Mouse (Mus musculus) MEL (cell line): ENCODE data around the gene Commd2. TPM values are rescaled to one million over a fixed set of nuclear protein-coding genes. Genes with fewer than 3 reads are reported as not detected.

Experiments used
- DNase-seq: peaks from one replicate; pipeline ENCODE4 v3.0.0; 2011; ENCODE audit warnings: low read depth, low spot score
- H3K27ac ChIP-seq: 2 replicates; pipeline ENCODE4 v1.5.1; 2012; ENCODE audit warnings: low read depth, mild to moderate bottlenecking, control low read depth, low read length, moderate library complexity; ENCODE audit not compliant: control insufficient read depth
- H3K27me3 ChIP-seq, 2 experiments: fragments of 150-350 bp in 1 of 2; sonication (generic) in 1 of 2; 2 replicates each; pipeline ENCODE4 v1.6.1; 2012; ENCODE audit warnings: low read length in 2 of 2, mild to moderate bottlenecking in 2 of 2, improper control_type of control experiment in 1 of 2, moderate library complexity in 1 of 2; ENCODE audit not compliant: insufficient read depth in 2 of 2, control insufficient read depth in 1 of 2
- H3K36me3 ChIP-seq, 2 experiments: 2 replicates each; pipeline ENCODE4 v1.6.1; 2012 to 2014; ENCODE audit warnings: low read length in 2 of 2, improper control_type of control experiment in 1 of 2, inconsistent platforms in 1 of 2, mild to moderate bottlenecking in 1 of 2; ENCODE audit not compliant: insufficient read depth in 2 of 2, control insufficient read depth in 1 of 2
- H3K4me1 ChIP-seq, 2 experiments: fragments of 150-350 bp in 1 of 2; sonication (generic) in 1 of 2; 2 replicates each; pipeline ENCODE4 v1.6.1; 2012; ENCODE audit warnings: low read length in 2 of 2, improper control_type of control experiment in 1 of 2, mild to moderate bottlenecking in 1 of 2; ENCODE audit not compliant: insufficient read depth in 2 of 2, control insufficient read depth in 1 of 2
- H3K4me3 ChIP-seq, 2 experiments: fragments of 150-350 bp in 1 of 2; sonication (generic) in 1 of 2; 2 replicates each; pipeline ENCODE4 v1.5.1; 2012; ENCODE audit warnings: low read depth in 2 of 2, low read length in 2 of 2, mild to moderate bottlenecking in 2 of 2, moderate library complexity in 2 of 2, control low read depth in 1 of 2, improper control_type of control experiment in 1 of 2; ENCODE audit not compliant: control insufficient read depth in 1 of 2, insufficient read depth in 1 of 2
- H3K79me2 ChIP-seq: 2 replicates; pipeline ENCODE4 v1.6.1; 2012; ENCODE audit warnings: mild to moderate bottlenecking, low read length, moderate library complexity; ENCODE audit not compliant: control insufficient read depth, poor library complexity, insufficient read depth
- H3K9ac ChIP-seq: 2 replicates; pipeline ENCODE4 v1.6.1; 2012; ENCODE audit warnings: low read depth, mild to moderate bottlenecking, control low read depth, low read length, moderate library complexity; ENCODE audit not compliant: control insufficient read depth, poor library complexity, severe bottlenecking
- H3K9me3 ChIP-seq: fragments of 150-350 bp; sonication (generic); replicated peaks from 2 replicates; pipeline ENCODE4 v1.6.1; 2012; ENCODE audit warnings: mild to moderate bottlenecking, low read length, improper control_type of control experiment, moderate library complexity; ENCODE audit not compliant: insufficient read depth
- BHLHE40 ChIP-seq: IDR thresholded peaks from 2 replicates; pipeline ENCODE4 v1.6.1; 2012; ENCODE audit warnings: low read depth, mild to moderate bottlenecking, inconsistent platforms, low read length, improper control_type of control experiment, borderline replicate concordance
- CHD1 ChIP-seq: IDR thresholded peaks from 2 replicates; pipeline ENCODE4 v1.6.1; 2012; ENCODE audit warnings: low read depth, mild to moderate bottlenecking, inconsistent platforms, low read length, improper control_type of control experiment
- CHD2 ChIP-seq: IDR thresholded peaks from 2 replicates; pipeline ENCODE4 v1.6.1; 2011; ENCODE audit warnings: low read length, improper control_type of control experiment
- CTCF ChIP-seq, 3 experiments: IDR thresholded peaks in 2 of 3; conservative IDR thresholded peaks in 1 of 3; 2 replicates each; pipeline ENCODE4 v1.5.1; 2011 to 2012; ENCODE audit warnings: low read length in 3 of 3, low read depth in 2 of 3, mild to moderate bottlenecking in 2 of 3, improper control_type of control experiment in 1 of 3, inconsistent platforms in 1 of 3, mixed read lengths in 1 of 3, moderate library complexity in 1 of 3; ENCODE audit not compliant: control insufficient read depth in 1 of 3, insufficient read depth in 1 of 3, poor library complexity in 1 of 3, severe bottlenecking in 1 of 3
- ETS1 ChIP-seq: IDR thresholded peaks from 2 replicates; pipeline ENCODE4 v1.6.1; 2012; ENCODE audit warnings: low read depth, mild to moderate bottlenecking, inconsistent platforms, low read length, improper control_type of control experiment, moderate library complexity
- GABPA ChIP-seq: IDR thresholded peaks from 2 replicates; pipeline ENCODE4 v1.6.1; 2012; ENCODE audit warnings: low read depth, mild to moderate bottlenecking, inconsistent platforms, low read length, improper control_type of control experiment, moderate library complexity
- GATA1 ChIP-seq: IDR thresholded peaks from 2 replicates; pipeline ENCODE4 v1.6.1; 2011; ENCODE audit warnings: low read depth, low read length, improper control_type of control experiment
- MAZ ChIP-seq: IDR thresholded peaks from 2 replicates; pipeline ENCODE4 v1.6.1; 2012; ENCODE audit warnings: low read depth, mild to moderate bottlenecking, inconsistent platforms, low read length, improper control_type of control experiment
- MXI1 ChIP-seq: IDR thresholded peaks from 2 replicates; pipeline ENCODE4 v1.6.1; 2011; ENCODE audit warnings: mild to moderate bottlenecking, low read depth, low read length, improper control_type of control experiment
- NELFE ChIP-seq: IDR thresholded peaks from 2 replicates; pipeline ENCODE4 v1.6.1; 2011; ENCODE audit warnings: low read depth, low read length, improper control_type of control experiment
- POLR2A ChIP-seq, 2 experiments: IDR thresholded peaks; 2 replicates each; pipeline ENCODE4 v1.6.1; 2011 to 2012; ENCODE audit warnings: low read length in 2 of 2, mild to moderate bottlenecking in 2 of 2, control low read depth in 1 of 2, improper control_type of control experiment in 1 of 2, low read depth in 1 of 2, moderate library complexity in 1 of 2; ENCODE audit not compliant: control insufficient read depth in 1 of 2, insufficient read depth in 1 of 2, poor library complexity in 1 of 2
- POLR2AphosphoS5 ChIP-seq: IDR thresholded peaks from 2 replicates; pipeline ENCODE4 v1.6.1; 2012; ENCODE audit warnings: low read depth, borderline replicate concordance, mild to moderate bottlenecking, inconsistent platforms, low read length, moderate library complexity, mixed read lengths
- RAD21 ChIP-seq: IDR thresholded peaks from 2 replicates; pipeline ENCODE4 v1.6.1; 2011; ENCODE audit warnings: mild to moderate bottlenecking, low read depth, low read length, improper control_type of control experiment
- SMC3 ChIP-seq: IDR thresholded peaks from 2 replicates; pipeline ENCODE4 v1.6.1; 2011; ENCODE audit warnings: low read depth, low read length, improper control_type of control experiment
- TAL1 ChIP-seq: IDR thresholded peaks from 2 replicates; pipeline ENCODE4 v1.6.1; 2012; ENCODE audit warnings: mild to moderate bottlenecking, inconsistent platforms, low read length, moderate library complexity, mixed read lengths
- TBP ChIP-seq: IDR thresholded peaks from 2 replicates; pipeline ENCODE4 v1.8.0; 2011; ENCODE audit warnings: low read depth, low read length, improper control_type of control experiment
- USF1 ChIP-seq: IDR thresholded peaks from 2 replicates; pipeline ENCODE4 v1.6.1; 2014; ENCODE audit warnings: low read depth, mild to moderate bottlenecking, inconsistent platforms, low read length, improper control_type of control experiment, moderate library complexity
- ZC3H11A ChIP-seq: IDR thresholded peaks from 2 replicates; pipeline ENCODE4 v1.6.1; 2012; ENCODE audit warnings: low read depth, mild to moderate bottlenecking, inconsistent platforms, low read length, improper control_type of control experiment
- ZKSCAN1 ChIP-seq: IDR thresholded peaks from 2 replicates; pipeline ENCODE4 v1.6.1; 2012; ENCODE audit warnings: low read depth, mild to moderate bottlenecking, inconsistent platforms, low read length, improper control_type of control experiment, moderate library complexity
- ZNF384 ChIP-seq: IDR thresholded peaks from 2 replicates; pipeline ENCODE4 v1.6.1; 2012; ENCODE audit warnings: low read depth, mild to moderate bottlenecking, inconsistent platforms, low read length, improper control_type of control experiment
- polyA plus RNA-seq, 2 experiments: library from polyadenylated mRNA; stranded (reverse) in 1 of 2; unstranded in 1 of 2; fragments of >175 nt in 1 of 2; fragments of >200 nt in 1 of 2; gene quantifications; 2 replicates each; pipeline versions ENCODE4 v1.2.1 to v1.2.4; 2012; ENCODE audit warnings: low replicate concordance in 2 of 2, low read depth in 1 of 2; ENCODE audit not compliant: insufficient read length in 2 of 2, insufficient read depth in 1 of 2, missing spikeins in 1 of 2
- total RNA-seq: library from RNA; depleted of rRNA; stranded (reverse); fragments of 300-350 nt; gene quantifications from 2 replicates; pipeline ENCODE4 v1.2.3, GENCODE M21; 2012

The Commd2 gene
- total and polyA plus RNA-seq, 3 experiments, result 47.7 to 61.6 TPM; not detected in 1

GRCm38 (mm10) chr3:57692719-57693118 is 41.2 kb upstream of the Commd2 start, which contains the start of gene Ankub1:
Ankub1 (minus strand) TSS chr3:57692799.
- H3K4me1 ChIP-seq, result peaks cover 0 to 4% of the 10 kb centered on the region in 2 experiments; a peak in 1 of 4 replicates
- no peak within 1 kb of the TSS for H3K9ac ChIP-seq
- H3K79me2 ChIP-seq, result no peaks in the 10 kb centered on the region
- no peak within 1 kb of the TSS for H3K27ac ChIP-seq
- no peaks in the 10 kb centered on the region; a peak in 1 of 4 replicates for H3K36me3 ChIP-seq
- no peak for TF ChIP-seq USF1
- no peak for TF ChIP-seq RAD21
- no peak for TF ChIP-seq MAZ
- no peaks in the 10 kb centered on the region for H3K9me3 ChIP-seq
- DNase-seq, result no peak
- no peak within 1 kb of the TSS for H3K4me3 ChIP-seq
- H3K27me3 ChIP-seq, result no peaks in the 10 kb centered on the region

DNA sequence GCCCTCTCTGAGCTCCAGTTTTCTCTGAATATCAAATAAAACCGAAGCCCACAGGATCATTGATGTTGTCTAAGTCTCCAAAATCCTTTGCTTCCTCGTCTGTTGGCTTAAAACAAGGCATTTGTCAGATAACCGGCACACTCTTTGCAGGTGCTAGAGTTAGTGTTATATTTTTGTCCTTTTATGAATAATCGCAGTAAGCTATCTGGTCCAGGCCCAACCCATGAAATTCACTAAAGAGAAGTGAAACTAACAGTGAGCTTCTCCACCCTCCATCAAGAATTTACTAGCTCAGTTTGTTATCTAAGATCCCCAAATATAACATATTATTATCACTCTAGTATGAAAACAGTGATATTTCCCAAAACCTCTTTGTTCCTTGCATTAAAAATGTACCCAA is 40.3 kb upstream of the Commd2 start:
- H3K27me3 ChIP-seq, result no peaks in the 10 kb centered on the region
- DNase-seq, result no peak
- H3K4me3 ChIP-seq, result no peak overlapping the region
- TF ChIP-seq ZNF384 (no peak), USF1 (no peak), POLR2AphosphoS5 (no peak), CHD1 (no peak), ETS1 (no peak), GATA1 (no peak), CHD2 (no peak), MXI1 (no peak), TAL1 (no peak), POLR2A (IDR thresholded peaks at IDR 0.05; ENCODE audit: control insufficient read depth in 1 of 2, insufficient read depth in 1 of 2, low read depth in 1 of 2, low read length in 2 of 2, poor library complexity in 1 of 2) (no peak)
- H3K9me3 ChIP-seq, result no peaks in the 10 kb centered on the region
- no peaks in the 10 kb centered on the region; a peak in 1 of 4 replicates for H3K36me3 ChIP-seq
- H3K9ac ChIP-seq, result no peak overlapping the region
- H3K27ac ChIP-seq, result no peak overlapping the region
- peaks cover 0 to 4% of the 10 kb centered on the region in 2 experiments; a peak in 1 of 4 replicates for H3K4me1 ChIP-seq
- no peaks in the 10 kb centered on the region for H3K79me2 ChIP-seq

- H3K36me3 ChIP-seq, result no peaks in the 10 kb centered on the region
- DNase-seq, result no peak
- H3K27ac ChIP-seq, result no peak overlapping the region
- no peaks in the 10 kb centered on the region for H3K9me3 ChIP-seq
- H3K79me2 ChIP-seq, result no peaks in the 10 kb centered on the region
- H3K4me3 ChIP-seq, result no peak overlapping the region
- TF ChIP-seq SMC3 (no peak), ZC3H11A (no peak), GABPA (no peak), NELFE (no peak), USF1 (no peak), BHLHE40 (no peak), POLR2AphosphoS5 (no peak), GATA1 (no peak), RAD21 (no peak), ZKSCAN1 (no peak), TBP (no peak), CTCF (IDR thresholded peaks at IDR 0.05 in 2 of 3, conservative IDR thresholded peaks at IDR 0.05 in 1 of 3; ENCODE audit: control insufficient read depth in 1 of 3, insufficient read depth in 1 of 3, low read depth in 2 of 3, low read length in 3 of 3, poor library complexity in 1 of 3, severe bottlenecking in 1 of 3) (no peak)
- H3K4me1 ChIP-seq, result no peaks in the 10 kb centered on the region
- no peaks in the 10 kb centered on the region; a peak in 1 of 4 replicates for H3K27me3 ChIP-seq
- H3K9ac ChIP-seq, result no peak overlapping the region
Observed at GRCm38 (mm10) chr3:57677786-57678185, 26.3 kb upstream of the Commd2 start.
